Mouse (Mus musculus): ENCODE measurements around the gene Grin3b.

GRCm38 (mm10) chr10:79968181-79968580, 2.3 kb upstream of the Grin3b start:
- TF ChIP-seq CTCF (IDR thresholded peaks at IDR 0.05; ENCODE audit: low read depth, low read length) (no peak), TAL1 (conservative IDR thresholded peaks at IDR 0.05; ENCODE audit: low read depth, low read length) (no peak), GATA1 (IDR thresholded peaks at IDR 0.05; ENCODE audit: borderline replicate concordance, low read length) (no peak), POLR2AphosphoS5 (IDR thresholded peaks at IDR 0.05; ENCODE audit: insufficient replicate concordance, low read depth, low read length) (no peak), GATA2 (IDR thresholded peaks at IDR 0.05; ENCODE audit: borderline replicate concordance, low read depth, low read length) (no peak)
